Mouse (Mus musculus) hindbrain, embryonic 12.5 days (tissue): ENCODE data around the gene Cpt1a. TPM values are rescaled to one million over a fixed set of nuclear protein-coding genes. Genes with fewer than 3 reads are reported as not detected.

Source experiments
- ATAC-seq: fragments of 200-750 bp; cut with Nextera tagmentation; 2 replicates; pipeline ENCODE4 v1.8.0; 2017; ENCODE audit warnings: moderate TSS enrichment; ENCODE audit not compliant: low FRiP score
- H3K27ac ChIP-seq: fragments of 300-500 bp; sonication (generic); 2 replicates; pipeline ENCODE4 v1.5.1; 2016; ENCODE audit warnings: mild to moderate bottlenecking
- H3K27me3 ChIP-seq: fragments of 300-500 bp; sonication (generic); 2 replicates; pipeline ENCODE4 v1.6.1; 2016; ENCODE audit warnings: mild to moderate bottlenecking
- H3K36me3 ChIP-seq: fragments of 300-500 bp; sonication (generic); 2 replicates; pipeline ENCODE4 v1.6.1; 2016; ENCODE audit warnings: mild to moderate bottlenecking
- H3K4me1 ChIP-seq: fragments of 300-500 bp; sonication (generic); 2 replicates; pipeline ENCODE4 v1.6.1; 2016
- H3K4me2 ChIP-seq: fragments of 300-500 bp; sonication (generic); replicated peaks from 2 replicates; pipeline ENCODE4 v1.6.1; 2016; ENCODE audit warnings: mild to moderate bottlenecking
- H3K4me3 ChIP-seq: fragments of 300-500 bp; sonication (generic); 2 replicates; pipeline ENCODE4 v1.5.1; 2016; ENCODE audit warnings: mild to moderate bottlenecking
- H3K9ac ChIP-seq: fragments of 300-500 bp; sonication (generic); 2 replicates; pipeline ENCODE4 v1.6.1; 2016; ENCODE audit warnings: mild to moderate bottlenecking, moderate library complexity
- H3K9me3 ChIP-seq: fragments of 300-500 bp; sonication (generic); replicated peaks from 2 replicates; pipeline ENCODE4 v1.6.1; 2016; ENCODE audit warnings: mild to moderate bottlenecking
- WGBS: fragments of 180-500 bp; shearing (Covaris S2); methylation state at CpG from one replicate; pipeline ENCODE4 v1.1.7; 2016; 5-methylcytosine and 5-hydroxymethylcytosine counted together
- polyA plus RNA-seq: library from polyadenylated mRNA; unstranded; fragments of >200 nt; fragmentation: Nextera tagmentation; extraction: Ambion mirVana; gene quantifications from 2 replicates; pipeline ENCODE4 v1.2.1, GENCODE M21; 2016

Gene Cpt1a
- polyA plus RNA-seq, 1 experiment from 2014 or later = 13.2 TPM

DNA sequence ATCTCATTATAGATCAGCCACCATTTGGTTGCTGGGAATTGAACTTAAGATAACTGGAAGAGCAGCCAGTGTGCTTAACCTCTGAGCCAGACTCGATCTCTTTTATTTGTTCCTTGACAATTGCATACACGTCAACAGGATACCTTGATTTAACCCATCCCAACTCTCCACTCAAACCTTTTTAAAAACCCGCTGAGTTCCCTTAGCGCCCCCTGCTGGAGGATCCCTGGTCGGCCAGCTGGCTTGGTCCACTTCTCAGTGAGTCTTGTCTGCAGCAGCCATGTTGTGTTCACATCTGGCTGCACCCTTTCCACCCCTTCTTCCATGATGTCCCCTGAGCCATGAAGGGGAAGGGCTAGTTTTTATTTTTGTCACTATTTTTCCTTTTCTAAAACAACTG lies 33.0 kb downstream of the Cpt1a start:
- H3K4me2 ChIP-seq = no peak overlapping the region
- WGBS = 67% methylated on average over 5 of the region's 5 CpGs
- H3K4me1 ChIP-seq = no peaks in the 10 kb centered on the region
- H3K9ac ChIP-seq = no peak overlapping the region
- no peaks in the 10 kb centered on the region for H3K36me3 ChIP-seq
- ATAC-seq = no peak
- H3K4me3 ChIP-seq = no peak overlapping the region
- no peaks in the 10 kb centered on the region for H3K9me3 ChIP-seq
- no peak overlapping the region for H3K27ac ChIP-seq
- no peaks in the 10 kb centered on the region for H3K27me3 ChIP-seq

DNA sequence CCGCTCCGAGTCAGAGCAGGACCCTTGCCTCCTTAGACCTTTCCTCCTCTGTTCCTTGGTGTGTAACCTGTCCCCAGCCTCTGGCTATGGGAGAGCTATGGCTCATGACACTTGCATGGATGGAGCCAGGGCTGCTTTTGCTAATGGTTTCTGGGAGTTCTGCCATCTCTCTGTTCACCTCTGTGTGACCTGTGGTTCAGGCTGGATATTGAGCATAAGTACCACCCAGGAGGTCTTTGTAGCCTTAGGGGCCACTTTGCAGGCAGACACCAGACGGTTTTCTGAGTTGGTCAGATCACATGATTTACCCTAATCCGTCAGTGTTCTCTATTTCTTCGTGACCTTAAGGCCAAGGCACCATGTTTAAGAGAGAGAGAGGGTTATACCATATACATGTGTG lies 34.4 kb downstream of the Cpt1a start:
- H3K4me3 ChIP-seq = no peak overlapping the region
- H3K27ac ChIP-seq = no peak overlapping the region
- no peaks in the 10 kb centered on the region for H3K36me3 ChIP-seq
- no peaks in the 10 kb centered on the region for H3K4me1 ChIP-seq
- H3K9me3 ChIP-seq = no peaks in the 10 kb centered on the region
- 70% methylated on average over 5 of the region's 5 CpGs for WGBS
- H3K9ac ChIP-seq = no peak overlapping the region
- H3K27me3 ChIP-seq = no peaks in the 10 kb centered on the region
- H3K4me2 ChIP-seq = no peak overlapping the region
- ATAC-seq = no peak

DNA sequence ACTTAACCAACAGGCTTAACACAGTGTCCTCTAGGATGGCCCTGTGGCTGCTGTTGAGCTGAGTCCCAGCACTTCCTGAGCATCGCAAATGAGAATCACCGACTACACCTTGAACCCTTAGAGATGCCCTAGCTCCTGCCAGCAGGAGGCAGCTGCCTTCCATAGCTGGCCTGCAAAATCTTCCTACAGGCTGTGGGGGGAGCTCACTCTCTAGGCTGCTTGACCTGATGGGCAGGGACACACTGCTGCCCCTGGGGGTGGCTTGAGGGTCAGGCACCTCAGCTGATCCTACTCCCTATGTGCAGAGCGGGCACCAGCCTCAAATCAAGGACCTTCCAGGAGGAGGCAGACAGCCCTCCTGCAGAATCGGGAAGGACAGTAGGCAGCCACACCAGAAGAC lies 35.5 kb downstream of the Cpt1a start:
- H3K4me1 ChIP-seq = no peaks in the 10 kb centered on the region
- no peak overlapping the region for H3K27ac ChIP-seq
- H3K27me3 ChIP-seq = no peaks in the 10 kb centered on the region
- H3K4me2 ChIP-seq = no peak overlapping the region
- no peak overlapping the region for H3K9ac ChIP-seq
- 72% methylated on average over 4 of the region's 4 CpGs for whole genome bisulfite sequencing
- H3K4me3 ChIP-seq = no peak overlapping the region
- no peaks in the 10 kb centered on the region for H3K9me3 ChIP-seq
- no peak for ATAC-seq
- no peaks in the 10 kb centered on the region for H3K36me3 ChIP-seq

DNA sequence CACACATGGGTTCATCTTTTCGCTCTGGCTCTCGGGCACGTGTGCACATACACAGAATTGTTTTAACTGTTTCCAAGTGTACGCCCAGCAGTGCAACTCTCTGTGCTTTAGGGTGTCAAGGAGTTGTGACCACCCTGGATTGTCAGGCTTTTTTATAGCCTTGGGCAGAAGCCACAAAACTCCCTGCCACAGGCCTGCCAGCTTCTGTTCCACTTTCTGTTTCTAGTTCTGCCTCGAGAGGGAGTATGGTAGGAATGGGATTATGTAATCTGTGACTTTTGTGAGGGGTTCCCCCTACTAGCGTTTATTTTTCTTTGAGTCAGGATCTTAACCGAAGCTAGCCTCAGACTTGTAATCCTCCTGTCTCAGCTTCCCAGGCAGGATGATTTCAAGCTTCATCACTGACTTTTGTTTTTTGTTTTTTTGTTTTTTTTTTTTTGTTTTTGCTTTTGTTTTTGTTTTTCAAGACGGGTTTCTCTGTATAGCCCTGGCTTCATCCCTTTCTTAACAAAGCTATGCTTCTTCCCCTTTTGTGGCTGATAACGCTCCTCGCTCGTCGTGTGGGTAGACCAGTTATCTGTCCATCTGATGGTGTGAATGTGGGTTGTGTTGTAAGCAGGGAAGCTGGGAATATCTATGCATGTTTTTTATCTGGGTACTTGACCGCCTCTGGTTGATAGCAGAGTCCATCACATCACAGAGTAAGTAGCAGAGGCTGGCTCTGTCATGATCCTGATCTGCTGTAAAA lies 37.9 kb downstream of the Cpt1a start:
- WGBS = 90% methylated on average over 13 of the region's 13 CpGs

DNA sequence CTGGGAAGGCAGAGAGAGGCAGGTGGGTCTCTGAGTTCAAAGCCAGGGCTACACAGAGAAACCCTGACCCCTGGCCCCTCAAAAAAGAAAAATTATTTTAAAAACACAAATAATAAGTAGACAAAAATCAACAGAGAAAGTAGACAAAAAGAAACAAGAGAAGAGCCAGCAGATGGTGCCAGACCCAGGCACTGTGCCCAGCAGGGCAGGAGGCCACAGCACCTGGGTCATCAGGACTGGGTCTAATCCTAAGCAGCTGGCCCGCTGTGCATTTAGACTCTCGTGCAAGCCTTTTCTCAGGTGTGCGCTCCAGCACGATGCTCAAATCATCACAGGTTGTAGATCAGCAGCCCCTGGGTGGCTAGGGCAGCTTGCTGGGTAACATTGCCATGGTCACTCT lies 41.4 kb downstream of the Cpt1a start:
- no peaks in the 10 kb centered on the region for H3K27me3 ChIP-seq
- H3K9me3 ChIP-seq = no peaks in the 10 kb centered on the region
- ATAC-seq = no peak
- no peaks in the 10 kb centered on the region for H3K36me3 ChIP-seq
- H3K4me2 ChIP-seq = no peak overlapping the region
- H3K9ac ChIP-seq = no peak overlapping the region
- H3K4me3 ChIP-seq = no peak overlapping the region
- WGBS = 86% methylated on average over 4 of the region's 4 CpGs
- no peaks in the 10 kb centered on the region for H3K4me1 ChIP-seq
- no peak overlapping the region for H3K27ac ChIP-seq

More for the DNA sequence above, 37.9 kb downstream of the Cpt1a start:
- H3K9ac ChIP-seq = no peak overlapping the region
- no peak overlapping the region for H3K4me3 ChIP-seq
- H3K27ac ChIP-seq = no peak overlapping the region
- H3K36me3 ChIP-seq = no peaks in the 10 kb centered on the region
- no peaks in the 10 kb centered on the region for H3K9me3 ChIP-seq
- no peaks in the 10 kb centered on the region for H3K4me1 ChIP-seq
- no peak for ATAC-seq
- no peaks in the 10 kb centered on the region for H3K27me3 ChIP-seq
- no peak overlapping the region for H3K4me2 ChIP-seq

DNA sequence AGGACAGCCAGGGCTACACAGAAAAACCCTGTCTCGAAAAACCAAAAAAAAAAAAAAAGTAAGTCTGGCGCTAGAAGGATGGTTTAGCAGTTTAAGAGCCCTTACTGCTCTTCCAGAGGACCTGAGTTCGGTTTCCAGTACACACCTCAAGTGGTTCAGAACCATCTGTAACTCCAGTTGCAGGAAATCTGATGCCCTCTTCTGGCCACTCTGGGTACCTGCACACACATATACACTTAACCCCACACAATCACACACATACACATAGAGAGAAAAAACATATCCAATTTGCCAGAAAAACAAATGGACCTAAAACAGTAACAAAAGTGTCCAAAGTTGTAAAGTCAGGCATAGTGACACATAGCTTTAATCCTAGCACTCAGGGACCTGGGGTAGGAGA lies 43.0 kb downstream of the Cpt1a start:
- Histone ChIP-seq H3K9ac (no peak overlapping the region), H3K27me3 (no peaks in the 10 kb centered on the region), H3K4me3 (no peak overlapping the region), H3K36me3 (0 out of 2 replicates have a peak, but pooled peaks cover 5% of the 10 kb centered on the region), H3K27ac (no peak overlapping the region), H3K4me1 (no peaks in the 10 kb centered on the region), H3K4me2 (no peak overlapping the region), H3K9me3 (no peaks in the 10 kb centered on the region)
- no peak for ATAC-seq
- 90% methylated on average over 3 of the region's 3 CpGs for WGBS

DNA sequence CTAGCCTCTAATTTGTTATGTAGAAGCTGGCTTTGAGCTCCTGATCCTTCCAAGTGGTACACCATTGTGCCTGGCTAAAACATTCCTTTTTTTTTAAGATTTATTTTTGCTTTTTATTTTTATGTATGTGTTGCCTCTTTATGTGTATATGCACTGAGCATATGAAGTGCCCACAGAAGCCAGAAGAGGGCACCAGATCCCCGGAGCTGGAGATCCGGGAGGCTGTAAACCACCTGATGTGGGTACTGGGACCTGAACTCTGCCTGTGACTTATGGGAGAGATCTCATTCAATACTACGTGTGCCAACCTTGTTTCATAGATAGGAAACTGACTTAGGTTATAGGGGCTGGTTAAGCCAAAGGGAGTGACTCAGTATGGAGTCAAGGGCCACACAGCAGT lies 46.1 kb downstream of the Cpt1a start:
- no peak overlapping the region for H3K4me3 ChIP-seq
- no peaks in the 10 kb centered on the region for H3K27me3 ChIP-seq
- H3K4me1 ChIP-seq = no peaks in the 10 kb centered on the region
- H3K36me3 ChIP-seq = 0 out of 2 replicates have a peak, but pooled peaks cover 5% of the 10 kb centered on the region
- ATAC-seq = no peak
- 90% methylated on average over 3 of the region's 3 CpGs for WGBS
- H3K9me3 ChIP-seq = no peaks in the 10 kb centered on the region
- no peak overlapping the region for H3K9ac ChIP-seq
- no peak overlapping the region for H3K27ac ChIP-seq
- no peak overlapping the region for H3K4me2 ChIP-seq

DNA sequence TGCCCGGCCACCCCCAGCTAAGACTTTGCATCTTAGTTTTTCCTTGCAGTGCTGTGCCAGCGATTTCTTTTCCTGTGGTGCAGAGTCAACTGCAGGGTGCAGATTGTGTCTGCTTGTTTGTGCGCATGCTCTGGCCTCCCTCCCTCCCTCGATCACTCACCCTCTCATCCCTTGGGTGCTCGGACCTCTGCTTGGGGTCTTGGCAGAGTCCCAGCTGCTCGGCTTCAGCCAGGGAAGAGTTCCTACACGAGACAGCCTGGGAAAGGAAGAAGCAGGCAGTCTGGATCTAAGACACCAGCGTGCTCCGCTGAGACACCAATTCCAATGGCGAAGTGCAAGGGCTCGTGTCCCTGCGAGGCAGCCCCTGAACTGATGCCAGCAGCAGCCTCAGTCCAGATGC lies 51.2 kb downstream of the Cpt1a start:
- H3K36me3 ChIP-seq = 0 out of 2 replicates have a peak, but pooled peaks cover 5% of the 10 kb centered on the region
- ATAC-seq = no peak
- H3K9ac ChIP-seq = no peak overlapping the region
- no peaks in the 10 kb centered on the region for H3K4me1 ChIP-seq
- no peak overlapping the region for H3K27ac ChIP-seq
- 70% methylated on average over 12 of the region's 12 CpGs for WGBS
- no peaks in the 10 kb centered on the region for H3K9me3 ChIP-seq
- no peak overlapping the region for H3K4me3 ChIP-seq
- no peaks in the 10 kb centered on the region for H3K27me3 ChIP-seq
- no peak overlapping the region for H3K4me2 ChIP-seq

DNA sequence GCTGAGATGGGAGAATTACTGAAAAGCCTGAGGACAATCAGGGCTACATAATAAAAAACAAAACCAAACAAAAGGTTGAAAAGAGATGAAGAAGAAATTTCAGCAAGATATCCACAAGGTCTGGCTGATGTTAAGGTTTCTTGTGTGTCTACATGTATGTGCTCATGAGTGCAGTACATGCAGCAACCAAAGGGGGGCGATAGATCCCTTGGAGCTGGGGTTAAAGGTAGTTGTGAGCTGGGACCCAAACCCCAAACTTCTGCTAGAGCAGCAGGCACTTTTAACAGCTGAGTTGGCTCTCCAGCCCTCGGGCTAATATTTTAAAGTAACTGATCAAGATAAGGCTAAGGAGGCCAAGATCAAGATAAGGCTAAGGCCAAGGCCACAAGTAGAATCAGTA lies 51.9 kb downstream of the Cpt1a start:
- Histone ChIP-seq H3K4me1 (no peaks in the 10 kb centered on the region), H3K4me2 (no peak overlapping the region), H3K9ac (no peak overlapping the region), H3K9me3 (no peaks in the 10 kb centered on the region), H3K27ac (no peak overlapping the region), H3K27me3 (no peaks in the 10 kb centered on the region), H3K36me3 (0 out of 2 replicates have a peak, but pooled peaks cover 2% of the 10 kb centered on the region), H3K4me3 (no peak overlapping the region)
- no peak for ATAC-seq
- 57% methylated on average over 2 of the region's 2 CpGs for WGBS

DNA sequence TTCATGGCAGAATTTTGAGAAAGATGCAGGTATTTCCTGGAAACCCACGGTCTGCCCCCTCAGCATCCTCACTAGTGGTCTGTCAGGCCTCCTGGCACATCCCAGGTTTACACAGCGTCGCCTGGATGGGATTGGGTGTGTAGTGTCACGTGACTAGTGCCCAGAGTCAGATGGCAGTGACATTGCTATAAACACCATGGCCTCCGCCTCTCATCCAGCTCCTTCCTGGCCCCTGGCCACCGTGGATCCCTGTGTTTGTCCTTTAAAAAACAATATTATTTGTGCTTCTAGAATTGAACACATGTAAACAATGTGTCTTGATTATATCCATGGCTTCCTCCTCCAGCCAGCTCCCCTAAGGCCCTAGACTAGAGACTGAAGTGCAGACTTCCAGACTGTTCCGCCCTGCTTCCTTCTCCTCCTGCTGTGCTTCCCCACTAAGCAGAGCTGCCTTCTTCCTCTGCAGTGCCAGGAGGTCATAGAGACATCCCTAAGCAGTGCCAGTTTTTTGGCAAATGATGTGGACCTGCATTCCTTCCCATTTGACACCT lies 53.9 kb downstream of the Cpt1a start:
- ATAC-seq = no peak
- WGBS = 68% methylated on average over 7 of the region's 7 CpGs
- Histone ChIP-seq H3K36me3 (no peaks in the 10 kb centered on the region), H3K4me1 (no peaks in the 10 kb centered on the region), H3K9ac (no peak overlapping the region), H3K27ac (no peak overlapping the region), H3K9me3 (no peaks in the 10 kb centered on the region), H3K4me2 (no peak overlapping the region), H3K4me3 (no peak overlapping the region), H3K27me3 (no peaks in the 10 kb centered on the region)

DNA sequence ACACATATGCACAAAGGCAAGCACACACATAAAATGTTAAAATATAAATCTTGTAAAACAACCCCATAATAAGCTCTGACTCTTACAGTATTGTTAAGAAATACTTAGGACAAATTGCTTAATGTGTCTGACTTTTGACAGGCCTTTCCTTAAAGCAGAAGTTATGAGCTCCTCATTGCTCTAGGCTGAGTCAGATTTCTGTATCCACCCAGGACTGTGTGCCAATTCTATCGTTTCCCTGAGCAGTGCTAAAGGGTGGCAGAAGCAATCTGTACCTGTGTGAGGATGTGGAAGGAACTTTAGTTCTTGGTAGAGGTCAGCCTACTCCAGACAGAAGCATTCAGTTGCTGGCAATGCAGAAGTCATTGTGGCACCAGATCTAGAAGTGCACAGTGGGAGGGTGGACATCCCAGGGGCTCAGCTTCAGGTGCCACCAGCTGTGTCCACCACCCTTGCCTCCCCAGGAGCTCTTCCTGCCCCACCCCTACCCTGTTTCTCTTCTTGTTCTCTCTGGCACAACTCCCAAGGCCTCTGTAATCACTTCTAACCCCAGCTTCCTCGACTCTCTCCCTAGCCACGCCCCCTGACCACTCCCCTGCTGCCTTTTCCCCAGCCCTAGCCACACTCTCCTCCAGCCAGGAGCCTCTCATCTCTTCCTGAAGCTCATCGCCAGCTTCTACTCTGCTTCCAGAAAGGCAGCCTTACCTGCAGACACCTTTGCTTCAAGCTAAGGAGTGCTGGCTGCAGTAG lies 55.0 kb downstream of the Cpt1a start:
- Histone ChIP-seq H3K27me3 (no peaks in the 10 kb centered on the region), H3K27ac (no peak overlapping the region), H3K4me3 (no peak overlapping the region), H3K4me1 (no peaks in the 10 kb centered on the region), H3K36me3 (no peaks in the 10 kb centered on the region), H3K4me2 (no peak overlapping the region), H3K9me3 (no peaks in the 10 kb centered on the region), H3K9ac (no peak overlapping the region)
- WGBS = 27% methylated on average over 4 of the region's 4 CpGs
- no peak for ATAC-seq

DNA sequence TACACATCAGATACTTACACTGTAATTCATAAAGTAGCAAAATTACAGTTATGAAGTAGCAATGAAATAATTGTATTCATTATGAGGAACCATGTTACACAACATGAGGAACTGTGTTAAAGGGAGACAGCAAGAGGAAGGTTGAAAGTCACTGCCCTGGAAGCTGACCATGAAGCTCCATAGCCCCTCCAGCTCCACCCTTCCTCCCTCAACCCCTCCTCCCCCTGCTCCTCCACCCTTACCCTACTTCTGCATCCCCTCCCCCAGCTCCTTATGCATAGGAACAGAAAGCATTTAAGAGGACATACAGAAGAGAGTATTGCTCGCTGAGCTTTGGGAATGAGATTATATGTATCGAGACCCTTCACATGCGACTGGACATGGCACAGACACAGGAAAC lies 56.5 kb downstream of the Cpt1a start:
- H3K4me3 ChIP-seq = no peak overlapping the region
- no peaks in the 10 kb centered on the region for H3K9me3 ChIP-seq
- H3K9ac ChIP-seq = no peak overlapping the region
- no peaks in the 10 kb centered on the region for H3K36me3 ChIP-seq
- no peak for ATAC-seq
- H3K27me3 ChIP-seq = no peaks in the 10 kb centered on the region
- 94% methylated on average over 3 of the region's 3 CpGs for WGBS
- no peak overlapping the region for H3K4me2 ChIP-seq
- H3K27ac ChIP-seq = no peak overlapping the region
- H3K4me1 ChIP-seq = no peaks in the 10 kb centered on the region
